Mouse (Mus musculus) layer of hippocampus, postnatal 36 days (tissue): ENCODE data around the gene Dgkg. TPM values are rescaled to one million over a fixed set of nuclear protein-coding genes. Genes with fewer than 3 reads are reported as not detected.
A peak's percentile ranks its signal among the peaks of the same experiment; 100 is the strongest.

Source experiments
- DNase-seq, 2 experiments: peaks; one replicate each; pipeline ENCODE4 v3.0.0; 2022
- total RNA-seq, 2 experiments: library from RNA; stranded (reverse); gene quantifications; 2 replicates each; pipeline ENCODE4 v1.2.3; 2021

The Dgkg gene
- total RNA-seq: 100 to 1,000 TPM; 211 TPM

- DNase-seq: peak; percentile 70 to 75
Observed at GRCm38 (mm10) chr16:22656533-22657444, at the start of gene Dgkg. Dgkg (minus strand) TSS chr16:22657221.

- DNase-seq: no peak
Observed at GRCm38 (mm10) chr16:22704946-22705345, 47.9 kb upstream of the Dgkg start.

GRCm38 (mm10) chr16:22704136-22704535 is 47.1 kb upstream of the Dgkg start:
- no peak for DNase-seq

GRCm38 (mm10) chr16:22698846-22699760 is 42.1 kb upstream of the Dgkg start:
- DNase-seq: no peak

- no peak for DNase-seq
Observed at GRCm38 (mm10) chr16:22698101-22698500, 41.1 kb upstream of the Dgkg start.

- DNase-seq: no peak
Observed at GRCm38 (mm10) chr16:22689622-22690021, 32.6 kb upstream of the Dgkg start.

GRCm38 (mm10) chr16:22687711-22688230 is 30.8 kb upstream of the Dgkg start:
- DNase-seq: peak; percentile 33 to 38

DNA sequence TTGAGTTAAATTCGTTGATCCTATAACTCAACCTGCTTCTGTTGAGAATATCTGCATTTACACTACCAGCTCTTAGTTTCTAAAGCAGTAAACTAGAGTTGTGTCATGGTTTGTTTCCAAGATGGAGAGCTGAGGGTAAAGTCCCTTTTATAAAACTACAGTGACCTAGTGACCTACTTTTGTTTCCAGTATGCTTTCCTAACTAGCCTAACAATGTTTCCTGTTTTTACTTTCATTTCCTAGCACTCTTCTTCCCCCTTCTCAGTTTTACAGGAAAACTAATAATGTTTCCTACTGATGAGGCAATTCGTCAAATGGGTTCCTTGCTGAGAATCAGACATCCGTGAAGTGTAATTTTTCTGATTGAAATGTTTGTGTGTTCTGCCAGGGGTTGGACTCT is 26.6 kb upstream of the Dgkg start:
- DNase-seq: no peak

DNA sequence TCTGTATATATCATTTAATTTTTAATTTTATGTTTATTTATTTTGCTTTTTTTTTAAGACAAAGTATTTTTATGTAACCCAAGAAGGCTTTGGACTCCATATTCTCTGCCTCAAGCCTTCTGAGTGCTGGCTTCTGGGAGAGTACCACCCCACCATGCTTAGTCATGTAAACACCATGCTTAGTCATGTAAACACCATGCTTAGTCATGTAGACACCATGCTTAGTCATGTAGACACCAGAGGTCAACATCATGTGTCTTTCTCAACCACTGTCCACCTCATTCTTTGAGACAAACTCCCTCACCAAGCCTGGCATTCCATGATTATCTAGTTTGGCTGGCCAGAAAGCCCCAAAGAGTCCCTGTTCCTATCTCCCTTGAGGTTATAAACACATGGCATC is 25.7 kb upstream of the Dgkg start:
- no peak for DNase-seq

DNA sequence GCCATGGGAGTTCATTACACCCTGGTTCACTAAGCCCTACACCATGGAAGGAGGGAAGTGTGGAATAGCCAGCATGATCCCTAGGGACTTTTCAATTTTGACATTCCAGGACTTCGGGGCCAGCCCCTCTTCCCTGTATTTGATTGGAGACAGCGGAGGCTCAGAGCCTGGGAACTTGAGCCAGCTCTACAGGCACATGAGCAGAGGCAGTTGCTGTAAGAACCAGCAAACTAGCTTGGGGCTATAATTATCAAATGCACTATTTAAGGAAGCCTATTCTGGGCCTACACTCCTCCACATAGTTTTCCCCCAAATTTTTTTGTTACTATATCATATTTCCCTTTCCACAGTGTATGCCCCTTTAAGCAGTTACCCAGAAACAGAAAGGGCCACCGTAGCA is 22.6 kb upstream of the Dgkg start:
- DNase-seq: no peak

- DNase-seq: no peak
Observed at GRCm38 (mm10) chr16:22674636-22675035, 17.6 kb upstream of the Dgkg start.

DNA sequence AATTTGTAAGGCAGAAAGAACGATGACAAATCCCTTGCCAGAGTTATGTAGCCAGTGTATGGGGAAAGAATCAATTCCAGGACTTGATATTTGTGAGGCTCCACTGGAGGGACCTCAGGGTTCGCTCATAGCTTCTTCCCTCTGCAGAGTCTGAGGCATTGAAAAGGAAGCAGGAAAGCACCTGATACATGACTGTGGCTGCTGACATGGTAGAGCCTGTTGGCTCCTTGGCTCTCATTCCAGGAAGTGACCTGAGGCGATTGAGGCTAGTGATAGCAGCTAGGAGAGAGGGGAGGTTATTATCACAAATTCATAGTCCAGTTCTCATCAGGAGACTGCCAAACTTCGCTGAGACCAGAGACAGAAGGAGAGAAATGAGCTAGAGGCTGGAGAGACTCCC is 17.1 kb upstream of the Dgkg start:
- no peak for DNase-seq

DNA sequence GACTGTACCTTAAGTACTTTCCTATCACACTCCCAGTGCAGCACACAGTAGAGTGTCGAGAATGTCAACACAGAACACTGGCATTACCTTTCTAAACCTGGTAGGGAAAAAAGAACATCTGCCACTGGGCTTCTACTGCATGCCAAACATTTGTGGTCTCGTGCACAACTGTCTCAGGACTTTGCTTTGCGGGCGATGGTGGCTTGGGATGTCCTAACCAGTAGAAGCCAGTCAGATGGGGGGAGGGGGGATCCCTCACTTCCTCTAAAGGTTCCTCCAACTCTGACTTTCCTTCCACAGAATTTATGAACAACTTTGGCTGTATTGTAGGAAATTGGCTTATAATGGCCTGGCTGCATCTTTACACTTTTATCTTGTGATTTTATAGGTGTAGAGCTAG is 7.0 kb upstream of the Dgkg start:
- no peak for DNase-seq

- no peak for DNase-seq
Observed at GRCm38 (mm10) chr16:22663136-22663535, 6.1 kb upstream of the Dgkg start.

- peak; percentile 57 to 62 for DNase-seq
Observed at GRCm38 (mm10) chr16:22661076-22661475, 4.1 kb upstream of the Dgkg start.

DNA sequence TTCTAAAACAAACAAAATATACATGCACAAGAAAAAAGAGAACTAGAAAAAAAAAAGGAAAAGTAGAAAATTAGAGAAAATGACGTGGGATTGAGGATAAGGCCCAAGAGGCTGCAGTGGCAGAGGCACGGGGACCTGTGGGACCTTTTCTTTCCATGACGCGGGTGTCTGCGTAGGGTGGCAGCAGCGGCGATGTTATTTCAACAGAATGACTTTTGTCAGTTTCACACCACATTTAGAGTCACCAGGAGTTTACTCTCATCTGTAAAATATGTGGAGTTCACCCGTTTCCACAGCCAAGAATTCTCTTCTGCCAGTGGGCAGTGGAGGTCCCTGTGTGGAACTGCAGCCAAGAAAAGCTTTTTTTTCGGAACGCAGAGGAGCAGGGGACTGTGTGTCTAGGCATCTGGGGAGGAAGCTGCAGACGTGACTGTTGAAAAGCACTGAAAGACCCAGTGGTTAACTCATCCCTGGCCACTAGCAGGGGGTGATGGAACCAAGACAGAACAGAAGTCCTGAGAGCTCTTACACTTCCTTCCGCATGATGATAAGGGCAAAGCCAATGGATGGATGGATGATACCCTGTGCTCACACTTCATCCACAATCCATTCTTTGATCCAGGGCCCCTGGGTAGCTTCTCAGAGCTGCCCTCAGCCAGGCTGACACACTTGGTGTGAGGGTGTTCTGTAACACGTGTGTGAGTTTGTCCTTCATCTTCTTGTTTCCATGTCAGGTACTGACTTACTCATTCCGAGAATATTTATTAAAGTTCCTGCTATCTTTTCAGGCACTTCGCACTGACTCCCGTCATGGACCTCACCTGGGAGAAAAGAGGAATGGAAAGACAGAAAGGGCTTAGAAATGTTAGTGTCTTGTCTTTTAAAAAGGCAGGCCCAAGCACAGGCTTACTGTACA is 1.1 kb upstream of the Dgkg start:
- DNase-seq: no peak

GRCm38 (mm10) chr16:22655812-22656211 is 1.2 kb downstream of the Dgkg start:
- DNase-seq: peak; percentile 20 to 33

DNA sequence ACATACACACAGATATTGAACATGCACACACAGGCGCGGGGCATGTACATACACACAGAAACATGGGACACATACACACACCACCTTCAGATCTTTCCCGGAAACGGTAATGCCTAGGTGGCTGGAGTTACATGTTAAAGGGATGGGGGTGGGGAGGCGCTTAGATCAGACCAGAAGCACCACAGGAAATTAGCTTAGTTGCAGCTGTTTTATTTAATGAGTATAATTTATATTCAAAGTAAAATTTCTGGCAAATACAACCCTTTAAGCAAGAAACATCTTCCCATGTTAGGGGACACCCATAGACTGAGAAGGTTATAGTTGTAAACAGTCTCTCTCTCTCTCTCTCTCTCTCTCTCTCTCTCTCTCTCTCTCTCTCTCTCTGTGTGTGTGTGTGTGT is 1.8 kb downstream of the Dgkg start:
- no peak for DNase-seq

DNA sequence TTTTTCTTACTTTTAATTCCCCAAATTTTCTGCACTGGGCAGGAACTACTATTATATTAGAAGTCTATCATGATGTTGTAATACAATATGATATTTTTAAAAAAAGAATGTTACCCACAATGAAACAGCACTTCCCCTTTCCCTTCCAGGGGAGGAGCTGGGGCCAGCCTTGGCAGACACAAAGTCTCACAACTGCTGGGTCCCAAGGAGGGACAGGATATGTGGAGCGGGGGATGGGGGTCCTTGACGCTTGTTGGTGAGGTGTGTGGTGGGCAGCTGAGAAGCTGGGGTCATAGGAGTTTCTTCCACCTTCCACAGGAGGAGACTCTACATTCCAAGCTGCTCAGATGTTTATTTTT is 2.6 kb downstream of the Dgkg start:
- DNase-seq: no peak

- no peak for DNase-seq
Observed at GRCm38 (mm10) chr16:22653817-22654476, 3.1 kb downstream of the Dgkg start.

DNA sequence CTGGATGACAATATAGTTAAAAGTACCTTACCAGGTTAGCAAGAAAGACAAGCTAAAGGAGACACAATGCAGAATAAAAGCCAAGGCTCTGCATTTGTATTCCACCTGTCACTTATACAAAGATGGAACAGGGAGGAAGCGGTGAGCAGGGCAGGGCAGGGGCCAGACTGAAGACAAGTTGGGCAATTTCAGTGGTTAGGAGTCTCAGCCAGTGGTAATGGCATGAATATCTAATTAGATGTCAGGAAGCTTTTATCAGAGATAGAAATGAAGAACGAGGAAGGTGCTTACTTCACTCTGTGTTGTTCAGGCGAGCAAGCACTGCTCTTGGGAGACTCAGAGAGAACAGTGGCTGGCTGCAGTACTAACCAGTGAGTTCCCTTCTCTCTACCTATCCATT is 5.8 kb downstream of the Dgkg start:
- DNase-seq: no peak

DNA sequence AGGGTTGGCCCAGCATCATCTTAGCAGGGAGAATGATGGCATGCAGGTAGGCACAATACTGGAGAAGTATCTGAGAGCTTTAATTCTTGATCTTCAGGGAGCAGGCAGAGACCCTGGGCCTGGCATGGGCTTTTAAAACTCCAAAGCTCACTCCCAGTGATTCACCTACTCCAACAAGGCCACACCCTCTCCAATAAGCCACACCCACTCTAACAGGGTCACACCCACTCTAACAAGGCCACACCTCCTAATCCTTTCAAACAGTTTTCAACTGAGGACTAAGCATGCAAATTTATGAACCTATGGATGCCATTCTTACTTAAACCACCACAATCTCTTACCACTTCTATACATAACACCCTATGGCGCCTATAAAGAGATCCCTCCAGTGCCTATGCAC is 11.8 kb downstream of the Dgkg start:
- DNase-seq: no peak
